Mouse (Mus musculus): Measurements from ENCODE around the gene Ubap2.

Gene Ubap2

DNA sequence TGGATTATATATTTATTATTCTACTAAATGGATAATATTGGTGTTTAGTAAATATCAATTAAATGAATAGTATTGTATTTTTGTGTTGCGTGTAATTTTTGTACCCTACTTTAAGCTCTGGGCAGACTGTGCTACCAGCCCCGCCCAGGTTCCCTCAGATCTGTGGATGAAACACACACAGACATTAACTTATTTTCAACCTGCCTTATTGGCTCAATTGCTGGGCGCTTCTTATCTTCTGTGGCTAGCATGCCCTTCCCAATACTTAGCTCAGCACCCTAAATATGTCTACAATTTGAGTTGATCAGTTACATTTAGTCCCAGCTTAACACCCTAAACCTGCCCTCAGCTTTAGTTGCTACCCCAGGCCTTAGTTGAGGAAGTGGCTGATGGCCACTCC, 113.7 kb downstream of the Ubap2 start:
- DNase-seq = no peak

DNA sequence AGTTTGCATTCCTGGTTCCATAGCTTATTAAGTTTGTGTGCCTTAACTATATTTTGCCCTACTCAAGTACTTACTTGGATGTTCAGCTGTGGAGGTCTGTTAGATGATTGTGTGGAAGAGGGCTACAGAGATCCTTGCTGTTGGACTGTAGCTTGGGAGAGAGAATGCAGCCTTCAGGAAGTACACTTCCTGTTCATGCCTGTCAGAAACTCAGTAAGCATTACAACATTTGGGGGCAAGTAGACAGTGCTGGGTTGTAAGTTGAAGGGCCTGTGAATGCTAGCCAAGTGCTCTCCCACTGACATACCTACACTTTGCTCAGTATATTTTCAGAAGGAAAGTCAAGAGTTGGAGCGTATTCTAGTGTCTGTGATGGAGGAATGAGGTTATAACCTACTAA, 116.7 kb downstream of the Ubap2 start:
- no peak for DNase-seq

DNA sequence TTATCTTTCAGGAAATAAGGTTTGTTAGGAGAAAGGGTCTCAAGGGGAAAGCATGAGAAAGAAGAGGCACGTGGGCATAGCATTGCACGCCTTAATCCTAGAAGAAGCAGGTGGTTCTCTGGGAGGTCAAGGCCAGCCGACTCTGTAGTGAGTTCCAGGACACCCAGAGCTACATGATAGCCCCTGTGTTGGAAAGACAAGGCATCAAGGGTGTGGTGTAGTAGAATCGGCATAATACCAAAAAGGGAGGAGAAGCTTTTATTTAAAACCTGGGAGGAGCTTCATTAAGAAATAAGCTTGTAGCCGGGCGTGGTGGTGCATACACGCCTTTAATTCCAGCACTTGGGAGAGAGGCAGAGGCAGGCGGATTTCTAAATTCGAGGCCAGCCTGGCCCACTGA, 118.0 kb downstream of the Ubap2 start:
- DNase-seq = no peak

DNA sequence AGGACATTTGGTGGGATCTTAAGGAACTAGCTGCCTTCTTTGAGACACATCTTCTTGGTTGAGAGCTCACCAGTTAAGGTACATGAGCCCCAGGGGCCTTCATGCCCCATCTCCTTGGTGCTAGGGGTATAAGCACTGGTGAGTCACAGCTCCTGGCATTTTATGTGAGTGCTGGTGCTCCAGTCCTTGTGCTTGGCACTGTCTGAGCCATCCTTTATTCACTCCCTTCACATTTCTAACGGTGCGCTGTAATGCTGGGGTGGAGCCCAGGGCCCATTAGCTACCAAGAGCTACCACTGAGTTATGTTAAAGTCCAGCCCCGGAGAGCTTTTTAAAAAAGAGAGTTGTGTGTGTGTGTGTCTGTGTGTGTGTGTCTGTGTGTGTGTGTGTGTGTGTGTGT, 121.8 kb downstream of the Ubap2 start:
- no peak for DNase-seq

DNA sequence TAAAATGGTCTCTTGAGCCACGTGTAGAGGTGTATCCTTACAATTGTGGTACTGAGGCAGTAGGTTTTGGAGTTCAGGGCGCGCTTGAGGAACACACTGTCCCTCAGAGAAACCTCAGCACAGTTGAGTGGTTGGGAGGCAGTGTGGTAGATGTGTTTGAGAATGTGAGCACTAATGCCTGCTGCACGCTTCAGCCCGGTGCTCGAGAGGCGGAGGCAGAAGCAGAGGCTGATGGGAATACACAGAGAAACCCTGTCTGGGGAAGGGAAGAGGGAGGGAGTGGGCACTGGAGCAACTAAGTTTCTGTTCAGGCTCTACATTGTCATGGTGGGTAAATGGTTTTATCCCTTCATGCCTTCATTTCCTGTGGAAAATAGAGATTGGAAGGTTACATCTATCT, 123.8 kb downstream of the Ubap2 start:
- DNase-seq = no peak

DNA sequence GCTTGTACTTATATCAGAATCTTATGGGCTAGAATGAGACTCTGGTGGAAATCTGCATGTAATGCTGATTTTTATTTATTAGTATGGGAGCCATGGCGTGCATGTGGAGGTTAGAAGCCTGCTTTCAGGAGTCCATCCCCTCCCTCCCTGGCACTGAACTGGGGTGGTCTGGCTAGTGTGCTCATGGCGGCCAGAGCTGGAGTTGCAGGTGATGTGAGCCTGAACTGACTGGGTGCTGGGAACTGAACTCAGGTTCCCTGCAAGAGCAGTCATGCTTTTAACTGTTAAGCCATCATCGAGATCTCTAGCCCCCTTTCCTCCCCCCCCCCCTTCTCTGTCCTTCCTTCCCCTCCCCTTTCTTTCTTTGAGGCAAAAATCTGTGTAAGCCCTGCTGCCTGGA, 125.1 kb downstream of the Ubap2 start:
- DNase-seq = no peak

Measured in cerebellum, adult 18-20 months (tissue).